Mouse (Mus musculus): Measurements from ENCODE around the gene Itga9.
A peak's percentile ranks its signal among the peaks of the same experiment; 100 is the strongest.

Gene Itga9

DNA sequence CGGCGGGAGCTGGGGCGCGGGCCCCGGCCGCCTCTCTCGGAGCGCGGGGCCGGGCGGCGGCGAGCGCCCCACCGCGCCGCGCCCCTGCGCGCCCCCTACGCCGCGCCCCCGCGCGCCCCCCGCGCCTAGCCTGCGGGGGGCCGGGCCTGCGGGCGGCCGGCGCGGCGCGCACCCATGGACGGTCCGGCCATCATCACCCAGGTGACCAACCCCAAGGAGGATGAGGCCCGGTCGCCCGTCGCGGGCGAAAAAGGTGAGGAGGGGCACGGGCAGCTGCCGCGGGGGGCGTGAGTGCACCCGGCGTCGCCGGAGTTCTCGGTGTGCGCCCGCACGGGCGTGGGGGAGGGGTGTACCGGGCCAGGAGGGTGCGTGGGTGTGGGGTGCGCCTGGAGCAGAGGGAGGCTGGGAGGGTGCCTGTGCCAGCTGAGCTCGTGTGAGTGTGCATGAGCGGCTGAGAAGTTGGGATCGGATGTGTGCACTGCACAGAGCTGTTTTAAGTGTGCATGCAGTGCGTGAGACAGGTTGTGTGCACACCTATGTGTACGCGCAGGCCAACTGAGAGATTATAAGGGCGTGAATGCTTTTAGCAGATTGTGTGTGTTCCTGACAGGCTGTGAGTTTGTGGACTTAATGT, 320.3 kb downstream of the Itga9 start:
- DNase-seq, result peak; percentile 50

DNA sequence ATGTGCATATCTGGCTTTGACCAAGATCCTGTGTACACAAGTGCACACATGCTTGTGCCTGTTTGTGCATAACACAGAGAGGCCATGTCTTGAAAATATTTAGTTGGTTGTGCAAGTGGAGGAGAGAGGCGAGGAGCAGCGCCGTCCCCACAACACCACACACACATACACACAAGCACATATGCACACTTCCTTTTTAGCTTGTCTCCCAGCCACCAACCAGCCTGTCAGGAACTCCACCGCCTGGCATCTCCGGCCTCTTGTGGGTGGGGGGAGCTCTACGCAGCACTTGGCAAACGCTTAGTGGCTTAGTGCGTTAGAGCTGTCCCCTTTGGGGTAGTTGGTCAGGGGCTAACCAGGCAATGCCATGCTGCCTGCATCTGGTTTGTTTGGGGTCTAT, 321.0 kb downstream of the Itga9 start:
- peak; percentile 21 for DNase-seq

DNA sequence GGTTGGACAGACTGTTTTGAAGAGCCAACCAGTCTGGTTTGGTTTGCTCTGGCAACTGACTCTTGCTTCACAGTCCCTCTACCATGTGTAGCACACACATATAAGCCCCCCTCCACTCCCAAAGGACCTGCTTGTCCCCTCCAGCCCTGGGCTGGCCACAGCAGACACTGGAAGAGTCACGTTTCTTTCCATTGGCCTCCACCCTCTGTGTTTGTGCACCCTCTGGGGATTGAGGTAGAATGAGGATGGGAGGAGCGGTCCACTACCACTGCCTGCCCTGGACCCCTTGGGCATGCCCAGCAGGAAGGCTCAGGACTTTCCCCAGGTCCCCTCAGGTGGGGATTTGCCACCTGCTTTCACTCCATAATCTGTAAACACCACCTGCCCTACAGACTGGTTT, 321.5 kb downstream of the Itga9 start:
- DNase-seq, result no peak

DNA sequence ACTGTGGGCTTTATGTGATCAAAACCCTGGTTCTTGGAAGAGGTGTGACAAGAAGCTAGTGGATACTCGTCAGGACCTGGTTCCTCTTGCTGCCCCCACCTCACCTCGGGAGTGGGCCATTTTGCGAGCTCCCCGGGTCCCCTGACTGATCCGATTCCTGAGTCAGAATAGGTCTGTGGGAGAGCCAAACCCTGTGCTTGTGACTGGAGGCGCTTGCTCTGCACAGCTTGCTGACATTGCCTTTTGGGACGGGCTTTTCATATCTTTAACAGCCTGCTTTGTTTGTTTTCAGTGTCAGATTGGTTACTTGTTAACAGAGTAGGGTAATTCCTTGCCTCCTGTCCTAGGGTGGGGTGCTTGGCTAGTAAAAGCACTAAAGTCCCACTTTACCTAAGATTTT, 322.2 kb downstream of the Itga9 start:
- no peak for DNase-seq

DNA sequence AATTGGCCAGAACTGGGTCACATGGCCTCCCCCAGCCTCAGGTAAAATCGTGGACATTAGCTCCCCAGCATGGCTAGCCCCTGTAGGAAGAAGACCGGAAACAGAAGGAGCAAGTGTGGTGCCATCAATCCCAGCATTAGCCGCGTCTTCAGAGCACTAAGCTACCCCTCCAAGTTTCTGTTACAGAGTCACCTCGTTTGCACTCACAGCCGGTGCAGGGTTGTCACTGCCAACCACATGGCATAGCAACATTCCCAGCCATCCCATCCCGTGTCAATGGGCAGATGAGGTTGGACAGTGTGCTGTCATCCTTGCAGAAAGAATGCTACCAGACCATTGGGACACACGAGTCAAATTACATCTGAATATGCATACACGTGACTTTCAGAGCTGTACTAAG, 324.1 kb downstream of the Itga9 start:
- no peak for DNase-seq

DNA sequence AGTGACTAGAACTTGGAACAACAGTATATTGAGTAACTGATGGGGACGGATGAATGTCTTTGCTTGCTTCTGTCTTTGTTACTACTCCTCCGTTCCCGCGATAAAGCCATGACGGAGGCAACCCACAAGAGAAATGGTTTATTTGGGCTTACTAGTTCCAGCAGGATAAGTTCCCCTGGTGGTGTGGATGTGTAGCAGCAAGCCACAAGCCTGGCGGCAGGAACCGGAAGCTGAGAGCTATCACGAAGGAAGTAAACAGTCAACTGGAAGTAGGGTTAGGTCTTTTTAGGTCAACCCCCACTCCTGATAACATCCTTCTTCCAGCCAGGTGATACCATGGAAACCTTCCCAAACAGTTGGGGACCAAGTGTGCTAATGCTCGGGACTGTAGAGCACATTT, 327.3 kb downstream of the Itga9 start:
- DNase-seq, result no peak

DNA sequence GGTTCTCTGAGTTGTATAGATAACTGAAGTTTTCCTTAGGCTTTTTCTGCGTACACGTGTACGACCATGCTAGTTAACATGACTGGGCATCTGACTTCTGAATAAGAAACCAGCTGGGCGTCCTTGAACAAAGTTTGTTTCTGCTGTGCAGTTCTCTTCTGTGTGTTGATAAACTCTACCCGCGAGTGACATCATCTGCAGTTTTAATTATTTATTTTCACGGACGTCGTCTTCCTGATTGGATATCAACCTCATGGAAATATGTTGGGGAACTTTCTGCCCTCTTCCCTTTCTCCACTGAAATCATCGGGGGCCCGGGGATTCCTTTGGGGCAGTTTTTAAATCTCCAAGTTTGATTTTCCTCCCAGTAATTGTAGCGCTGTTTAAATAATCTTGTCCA, 327.8 kb downstream of the Itga9 start:
- DNase-seq, result no peak

DNA sequence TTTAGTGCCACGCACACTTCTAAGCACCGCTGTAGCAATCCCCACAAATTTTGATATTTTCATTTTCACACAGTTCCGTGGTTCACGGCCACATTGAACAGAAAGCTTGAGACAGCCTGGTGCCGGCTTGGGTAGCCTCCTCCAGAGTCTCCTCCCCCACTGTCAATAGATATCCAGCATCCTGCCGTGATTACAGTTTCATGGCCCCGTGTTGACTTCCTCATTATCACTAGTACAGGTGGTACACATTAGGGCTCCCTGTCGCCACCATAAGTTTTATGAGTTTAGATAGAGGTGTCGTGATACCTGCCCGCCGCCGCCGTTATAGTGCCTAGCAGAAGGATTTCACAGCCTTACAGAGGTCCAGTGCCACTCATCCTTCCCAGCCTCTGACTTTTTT, 328.6 kb downstream of the Itga9 start:
- DNase-seq, result no peak

DNA sequence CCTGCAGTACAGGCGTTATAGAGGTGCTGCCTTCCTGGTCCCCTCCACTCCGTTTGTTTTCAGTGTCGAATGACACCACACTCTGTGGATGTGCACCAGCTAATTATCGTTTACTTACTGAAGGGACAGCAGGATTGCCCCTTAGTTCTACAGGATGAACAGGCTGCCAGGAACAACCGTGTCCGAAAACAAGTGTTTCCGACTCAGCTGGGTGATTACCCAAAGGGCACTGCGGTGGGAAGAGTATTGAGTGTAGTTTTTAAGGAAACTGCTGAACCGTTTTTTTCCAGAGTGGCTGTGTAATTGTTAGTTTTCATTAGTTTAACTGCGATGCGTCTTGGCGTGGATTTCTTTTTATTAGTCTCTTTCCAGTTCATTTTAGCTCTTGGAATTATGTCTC, 329.6 kb downstream of the Itga9 start:
- no peak for DNase-seq

DNA sequence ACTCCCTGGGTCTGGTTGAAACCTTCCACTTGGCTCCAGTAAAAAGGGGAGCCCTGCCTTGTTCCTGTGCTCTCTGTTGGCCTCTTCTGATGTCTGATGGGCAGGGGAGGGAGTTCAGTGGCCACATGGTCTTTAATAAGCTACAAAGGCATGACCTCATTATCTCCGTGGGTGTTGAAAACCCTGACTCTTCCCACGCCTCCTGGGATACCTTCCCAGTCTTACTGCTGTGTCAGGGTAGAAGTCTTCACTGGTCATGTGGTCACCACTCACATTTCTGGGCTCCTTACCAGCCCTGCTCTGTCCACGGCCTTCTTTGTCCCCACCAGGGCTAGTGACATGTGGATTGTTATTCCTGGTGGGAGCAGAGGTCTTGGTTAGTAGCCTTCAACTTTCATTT, 331.0 kb downstream of the Itga9 start:
- DNase-seq, result no peak

DNA sequence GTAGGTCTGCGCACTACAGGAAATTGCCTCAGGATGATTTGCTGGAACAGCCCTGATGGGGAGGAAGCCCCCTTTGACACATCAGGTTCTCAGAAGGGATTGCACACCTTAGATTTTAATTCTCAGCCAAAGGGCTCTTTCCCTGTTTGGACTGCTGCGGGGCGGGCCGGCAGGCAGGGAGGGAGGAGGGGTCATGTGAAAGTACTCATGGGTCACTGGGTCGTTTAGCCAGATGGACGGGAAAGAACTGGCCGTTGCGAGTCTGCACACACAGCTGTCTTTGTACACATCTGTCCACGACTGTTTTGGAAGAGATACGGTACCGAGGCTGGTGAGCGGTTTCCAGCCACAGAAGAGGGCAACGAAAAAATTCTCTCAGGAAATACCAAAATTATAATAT, 332.9 kb downstream of the Itga9 start:
- peak; percentile 31 for DNase-seq

DNA sequence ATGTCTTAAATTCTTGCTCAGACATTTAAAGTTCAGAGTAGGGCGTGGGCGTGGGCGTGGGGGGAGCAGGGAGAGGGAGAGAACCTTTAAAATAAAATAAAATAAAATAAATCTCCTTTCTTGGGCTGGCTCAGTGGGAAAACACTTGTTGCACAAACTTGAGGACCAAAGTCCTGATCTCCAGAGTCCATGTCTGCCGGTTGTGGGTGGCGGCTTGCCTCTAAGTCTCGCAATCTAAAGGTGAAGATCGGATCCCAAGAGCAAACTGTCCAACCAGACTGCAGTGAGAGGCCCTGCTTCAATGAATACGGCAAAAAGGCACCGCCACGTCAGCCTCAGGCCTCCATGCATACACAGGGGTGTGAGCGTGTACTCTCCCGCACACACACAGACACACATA, 333.3 kb downstream of the Itga9 start:
- DNase-seq, result no peak

DNA sequence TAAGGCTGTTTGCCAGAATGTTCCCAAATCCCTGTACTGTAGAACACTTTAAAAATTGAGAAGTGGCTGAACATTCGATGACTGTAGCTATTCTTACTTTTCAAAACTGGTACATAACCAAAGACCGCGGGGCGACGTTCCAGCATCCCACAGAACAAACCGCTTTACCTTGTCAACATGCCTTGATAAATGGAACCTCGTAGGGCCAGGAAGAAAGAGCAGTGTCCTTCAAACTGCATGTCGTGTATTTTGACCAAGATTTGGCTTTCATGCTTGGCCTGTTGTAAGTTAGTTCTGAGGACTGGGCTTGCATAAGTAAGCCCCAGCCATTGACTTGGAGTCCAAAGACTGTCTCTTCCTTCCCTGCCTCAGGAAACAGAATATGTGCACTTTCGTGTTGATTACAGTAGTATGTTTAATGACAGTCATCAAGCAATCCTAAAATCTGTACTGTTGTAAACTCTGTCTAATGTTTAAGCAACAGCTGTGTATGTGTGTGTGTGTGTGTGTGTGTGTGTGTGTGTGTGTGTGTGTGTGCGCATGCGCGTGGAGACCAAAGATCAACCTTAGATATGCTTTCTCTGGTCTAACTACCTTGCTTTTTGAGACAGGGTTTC, 334.2 kb downstream of the Itga9 start:
- no peak for DNase-seq

DNA sequence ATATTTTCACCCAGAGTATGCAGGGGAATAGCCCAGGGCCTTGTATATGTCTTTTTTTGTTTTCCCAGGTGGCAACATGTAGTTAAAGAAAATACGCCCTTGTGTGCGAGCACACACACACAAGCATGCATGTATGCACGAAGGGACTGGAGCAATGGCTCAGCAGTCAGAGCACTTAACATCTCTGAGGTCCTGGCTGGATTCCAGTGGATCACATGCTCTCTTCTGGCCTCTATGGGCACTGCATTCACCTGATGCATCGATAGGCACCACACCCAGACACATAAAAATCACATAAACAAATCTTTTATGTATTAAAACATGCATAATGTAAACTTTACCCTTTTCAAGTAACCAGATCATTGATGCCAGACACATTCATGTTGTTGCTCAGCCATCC, 335.5 kb downstream of the Itga9 start:
- no peak for DNase-seq

DNA sequence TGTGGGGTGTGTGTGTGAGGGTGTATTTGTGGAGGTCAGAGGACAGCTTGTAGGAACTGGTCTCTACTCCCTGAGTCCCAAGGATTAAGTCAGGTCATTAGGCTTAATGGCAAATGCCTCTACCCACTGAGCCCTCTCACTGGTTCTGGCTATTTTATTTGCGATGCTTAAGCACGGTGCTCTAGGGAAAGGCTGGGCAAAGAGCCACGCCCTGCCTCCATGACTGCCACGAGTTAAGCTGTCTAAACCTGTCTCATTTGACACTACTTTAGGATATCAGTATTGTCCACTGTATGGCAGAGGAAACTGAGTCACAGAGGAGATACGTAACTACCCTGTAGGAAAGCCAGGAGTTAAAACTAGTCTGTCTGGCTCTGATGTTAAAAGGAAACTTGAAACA, 337.5 kb downstream of the Itga9 start:
- no peak for DNase-seq

DNA sequence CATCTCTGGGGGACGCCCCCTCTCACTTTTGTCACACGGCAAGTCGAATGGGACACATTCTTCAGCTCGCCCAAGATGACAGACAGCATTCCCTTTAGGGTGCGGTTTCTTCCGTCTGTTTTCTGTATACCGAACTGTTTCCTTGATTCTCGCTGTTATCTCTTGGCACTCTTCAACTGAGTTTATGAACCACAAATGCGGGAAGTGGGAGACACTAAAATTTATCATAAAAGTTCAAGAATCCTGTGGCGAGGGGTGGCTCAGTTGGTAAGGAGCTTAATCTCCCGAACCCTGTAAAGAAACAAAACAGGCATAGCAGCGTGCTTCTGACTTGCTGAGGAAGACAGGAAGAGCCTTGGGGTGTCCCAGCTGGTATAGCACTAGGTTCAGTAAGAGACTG, 337.9 kb downstream of the Itga9 start:
- DNase-seq, result no peak

DNA sequence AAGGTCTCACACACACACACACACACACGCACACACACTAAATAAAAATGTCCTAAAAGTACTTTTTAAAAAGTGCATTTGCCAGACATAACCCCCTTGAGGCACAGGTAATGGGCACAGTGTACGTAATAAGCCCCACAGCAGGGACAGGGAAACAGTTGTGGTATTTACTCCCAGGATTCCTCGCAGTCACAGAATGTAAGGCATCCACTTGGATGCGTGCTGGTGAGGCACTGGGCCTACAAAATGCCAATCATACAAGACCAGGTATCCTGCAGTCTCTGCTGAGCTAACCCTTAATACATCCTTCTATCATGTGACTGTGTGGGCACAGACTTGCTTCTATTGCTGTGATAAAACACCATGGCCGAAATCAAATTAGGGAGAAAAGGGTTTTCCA, 342.0 kb downstream of the Itga9 start:
- DNase-seq, result no peak

DNA sequence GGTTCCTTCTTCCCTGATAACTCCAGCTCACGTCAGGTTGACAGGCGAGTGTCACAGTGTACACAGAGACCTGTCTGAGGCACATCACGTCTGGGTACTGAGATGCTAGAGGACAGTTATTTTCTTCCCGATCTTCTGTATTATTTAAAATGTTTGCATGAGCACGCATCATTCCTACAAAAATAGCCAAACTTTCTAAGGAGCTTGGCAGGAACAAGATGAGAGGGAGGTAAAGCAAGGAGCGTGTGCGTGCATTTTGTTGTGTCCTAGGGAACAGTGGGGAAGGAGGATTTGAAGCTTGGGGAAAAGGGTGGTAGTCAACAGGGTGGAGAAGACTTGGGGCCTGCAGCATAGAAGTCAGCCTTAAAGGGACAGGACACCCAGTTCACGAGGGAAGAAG, 342.6 kb downstream of the Itga9 start:
- no peak for DNase-seq

DNA sequence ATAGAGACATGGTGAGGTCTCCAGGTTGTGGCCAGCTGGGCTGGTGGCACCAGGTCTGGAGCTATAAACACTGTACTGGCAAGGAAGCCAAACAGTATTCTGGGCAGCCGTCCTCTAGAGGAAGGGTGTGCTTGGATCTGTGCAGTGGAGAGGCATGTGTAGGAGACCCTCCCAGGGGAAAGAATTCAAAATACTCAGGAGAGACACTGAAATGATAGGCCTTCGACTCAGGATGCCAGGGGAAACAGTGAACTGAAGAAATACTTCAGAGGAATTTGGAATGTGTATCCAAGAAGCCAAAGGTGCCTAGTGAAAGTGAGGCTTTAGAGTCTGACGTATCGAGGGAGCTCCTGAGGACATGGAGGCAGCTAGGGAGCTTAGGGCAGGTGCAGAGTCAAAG, 343.2 kb downstream of the Itga9 start:
- no peak for DNase-seq

DNA sequence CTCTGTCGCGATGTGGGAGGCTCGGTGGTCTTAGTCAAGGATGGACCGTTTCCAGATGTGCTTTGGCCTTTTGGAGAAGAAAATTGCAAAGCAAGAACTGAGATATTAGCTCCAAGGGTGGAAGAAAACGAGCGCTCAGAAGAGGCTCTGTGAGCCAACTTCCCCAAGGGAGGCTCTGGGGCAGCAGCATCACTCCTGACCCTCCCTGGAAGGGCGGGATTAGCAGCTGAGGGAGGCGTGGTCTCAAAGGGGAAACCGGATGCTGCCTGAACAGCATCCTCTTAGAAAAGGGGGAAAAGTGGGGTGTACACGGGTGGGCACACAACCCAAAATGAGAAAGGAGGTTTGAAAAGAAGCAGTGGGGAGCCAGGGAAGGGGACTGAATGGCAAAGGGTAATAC, 343.6 kb downstream of the Itga9 start:
- DNase-seq, result no peak
